Mouse (Mus musculus) hindbrain, embryonic 10.5 days (tissue): ENCODE measurements around the gene Itprid2. TPM values are rescaled to one million over a fixed set of nuclear protein-coding genes. Genes with fewer than 3 reads are reported as not detected.

Experiments used
- DNase-seq: peaks from one replicate; pipeline ENCODE4 v3.0.0-alpha.2; 2017; ENCODE audit warnings: low spot score
- H3K27ac ChIP-seq: fragments of 300-500 bp; sonication (generic); 2 replicates; pipeline ENCODE4 v1.5.1; 2016; ENCODE audit warnings: mild to moderate bottlenecking, moderate library complexity
- H3K27me3 ChIP-seq: fragments of 300-500 bp; sonication (generic); 2 replicates; pipeline ENCODE4 v1.6.1; 2016; ENCODE audit warnings: mild to moderate bottlenecking; ENCODE audit not compliant: poor library complexity, insufficient read depth, severe bottlenecking
- H3K36me3 ChIP-seq: fragments of 300-500 bp; sonication (generic); 2 replicates; pipeline ENCODE4 v1.6.1; 2016; ENCODE audit warnings: mild to moderate bottlenecking, moderate library complexity
- H3K4me1 ChIP-seq: fragments of 300-500 bp; sonication (generic); replicated peaks from 2 replicates; pipeline ENCODE4 v1.6.1; 2016; ENCODE audit warnings: mild to moderate bottlenecking
- H3K4me3 ChIP-seq: fragments of 300-500 bp; sonication (generic); 2 replicates; pipeline ENCODE4 v1.5.1; 2016; ENCODE audit warnings: mild to moderate bottlenecking, moderate library complexity
- H3K9me3 ChIP-seq: fragments of 300-500 bp; sonication (generic); 2 replicates; pipeline ENCODE4 v1.6.1; 2016; ENCODE audit warnings: mild to moderate bottlenecking, moderate library complexity
- WGBS: fragments of 180-500 bp; shearing (Covaris S2); methylation state at CpG from one replicate; pipeline ENCODE4 v1.1.7; 2016; 5-methylcytosine and 5-hydroxymethylcytosine counted together
- polyA plus RNA-seq: library from polyadenylated mRNA; unstranded; fragments of >200 nt; fragmentation: Nextera tagmentation; extraction: Ambion mirVana; gene quantifications from 2 replicates; pipeline ENCODE4 v1.2.1, GENCODE M21; 2016

Gene Itprid2
- polyA plus RNA-seq, 1 experiment from 2014 or later: 5.2 TPM

GRCm38 (mm10) chr2:79695190-79695589 lies 60.0 kb downstream of the Itprid2 start:
- H3K36me3 ChIP-seq: no peaks in the 10 kb centered on the region
- no peaks in the 10 kb centered on the region for H3K4me1 ChIP-seq
- H3K9me3 ChIP-seq: no peaks in the 10 kb centered on the region
- WGBS: 88% methylated on average over 4 of the region's 4 CpGs
- no peak overlapping the region for H3K27ac ChIP-seq
- no peak for DNase-seq
- no peaks in the 10 kb centered on the region for H3K27me3 ChIP-seq
- H3K4me3 ChIP-seq: no peak overlapping the region

DNA sequence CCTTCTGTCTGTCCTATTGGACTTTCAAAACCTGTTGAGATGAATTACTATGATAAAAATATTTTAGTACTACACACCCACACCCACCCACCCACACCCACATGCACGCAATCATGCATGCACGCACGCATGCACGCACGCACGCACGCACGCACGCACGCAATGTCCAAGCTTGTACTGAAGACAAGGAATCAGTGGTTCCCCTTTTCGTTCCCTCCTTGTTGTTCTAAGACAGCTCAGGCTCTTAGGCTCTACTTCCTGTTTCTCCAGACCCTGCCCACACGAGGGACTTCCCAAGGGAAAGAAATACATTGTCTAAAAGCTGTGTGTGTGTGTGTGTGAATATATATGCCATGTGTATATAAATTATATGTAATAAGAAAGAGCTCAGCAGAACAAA lies 60.8 kb downstream of the Itprid2 start:
- WGBS: 94% methylated on average over 12 of the region's 12 CpGs
- no peak for DNase-seq
- no peaks in the 10 kb centered on the region for H3K36me3 ChIP-seq
- no peak overlapping the region for H3K4me3 ChIP-seq
- H3K9me3 ChIP-seq: no peaks in the 10 kb centered on the region
- H3K27ac ChIP-seq: no peak overlapping the region
- no peaks in the 10 kb centered on the region for H3K27me3 ChIP-seq
- no peaks in the 10 kb centered on the region for H3K4me1 ChIP-seq

DNA sequence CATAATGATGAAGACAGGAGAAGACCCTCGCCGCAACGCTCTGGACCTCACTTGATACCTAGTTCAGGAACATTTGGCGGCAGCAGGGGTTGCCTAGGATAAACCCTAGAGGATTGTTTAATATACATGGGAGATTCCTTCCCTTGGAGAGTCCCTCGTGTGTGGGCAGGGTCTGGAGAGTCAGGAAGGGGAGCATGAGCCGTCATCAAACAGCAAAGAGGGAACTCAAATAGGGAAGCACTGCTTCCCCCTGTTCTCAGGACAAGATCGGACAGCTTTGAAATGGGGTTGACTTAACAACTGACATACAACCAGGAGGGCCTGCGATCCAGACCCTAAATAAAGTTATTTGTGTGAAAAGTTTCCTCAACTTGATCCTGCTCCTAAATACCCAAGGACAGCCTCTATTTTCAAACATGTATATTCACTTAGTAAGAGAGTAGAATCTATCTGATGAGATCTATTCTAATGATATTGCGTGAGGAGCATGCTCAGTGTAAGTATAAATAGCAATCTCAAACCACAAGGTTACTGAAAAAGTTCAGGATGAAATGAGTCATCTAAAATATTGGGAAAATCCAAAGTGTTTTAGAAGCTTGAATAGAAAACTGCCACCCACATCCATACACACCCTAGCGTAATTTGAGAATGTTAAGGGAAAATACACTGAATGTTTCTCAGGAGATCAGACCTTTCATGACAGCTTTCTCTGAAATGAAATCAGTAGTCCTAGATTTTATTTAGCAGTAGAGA lies 61.5 kb downstream of the Itprid2 start:
- Histone ChIP-seq H3K36me3 (no peaks in the 10 kb centered on the region), H3K9me3 (no peaks in the 10 kb centered on the region), H3K27ac (no peak overlapping the region), H3K4me3 (no peak overlapping the region), H3K4me1 (no peaks in the 10 kb centered on the region), H3K27me3 (no peaks in the 10 kb centered on the region)
- WGBS: 89% methylated on average over 10 of the region's 10 CpGs
- no peak for DNase-seq

GRCm38 (mm10) chr2:79698166-79698565 lies 63.0 kb downstream of the Itprid2 start:
- whole genome bisulfite sequencing: 79% methylated on average over 2 of the region's 2 CpGs
- H3K9me3 ChIP-seq: no peaks in the 10 kb centered on the region
- no peaks in the 10 kb centered on the region for H3K4me1 ChIP-seq
- H3K36me3 ChIP-seq: no peaks in the 10 kb centered on the region
- no peaks in the 10 kb centered on the region for H3K27me3 ChIP-seq
- H3K27ac ChIP-seq: no peak overlapping the region
- H3K4me3 ChIP-seq: no peak overlapping the region
- DNase-seq: no peak

DNA sequence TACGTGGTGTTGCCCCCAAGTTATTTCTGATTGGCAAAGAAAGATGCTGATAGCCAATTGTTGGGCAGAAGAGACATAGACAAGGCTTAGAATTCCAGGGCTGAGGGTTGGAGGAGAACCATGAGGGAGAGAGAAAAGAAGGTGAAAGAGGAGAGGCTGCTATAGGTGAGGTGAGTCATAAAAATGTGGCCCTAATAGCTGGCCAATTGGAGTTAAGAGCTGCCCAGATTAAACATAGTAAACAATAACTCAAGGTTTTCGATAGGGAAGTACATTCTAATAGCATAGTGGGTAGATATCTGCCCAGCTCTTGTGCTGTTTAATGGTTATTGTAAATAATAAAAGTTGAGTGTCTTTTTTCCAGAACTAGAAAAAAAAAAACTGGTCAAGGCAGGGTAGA lies 69.6 kb downstream of the Itprid2 start:
- H3K4me1 ChIP-seq: no peaks in the 10 kb centered on the region
- H3K27me3 ChIP-seq: no peaks in the 10 kb centered on the region
- 91% methylated on average over 2 of the region's 2 CpGs for whole genome bisulfite sequencing
- no peak for DNase-seq
- H3K27ac ChIP-seq: no peak overlapping the region
- H3K9me3 ChIP-seq: no peaks in the 10 kb centered on the region
- H3K4me3 ChIP-seq: no peak overlapping the region
- H3K36me3 ChIP-seq: no peaks in the 10 kb centered on the region

GRCm38 (mm10) chr2:79707575-79707974 lies 72.4 kb downstream of the Itprid2 start, which contains the start of gene Ppp1r1c:
TSS of gene Ppp1r1c (plus strand) at chr2:79707780.
- no peak within 1 kb of the TSS for H3K4me3 ChIP-seq
- no peaks in the 10 kb centered on the region for H3K27me3 ChIP-seq
- H3K36me3 ChIP-seq: no peaks in the 10 kb centered on the region
- H3K27ac ChIP-seq: no peak within 1 kb of the TSS
- no peaks in the 10 kb centered on the region for H3K4me1 ChIP-seq
- 92% methylated on average over 6 of the region's 6 CpGs for WGBS
- no peaks in the 10 kb centered on the region for H3K9me3 ChIP-seq
- DNase-seq: no peak

- no peak overlapping the region for H3K4me3 ChIP-seq
- H3K4me1 ChIP-seq: no peaks in the 10 kb centered on the region
- no peak for DNase-seq
- 89% methylated on average over 3 of the region's 3 CpGs for WGBS
- H3K27ac ChIP-seq: no peak overlapping the region
- no peaks in the 10 kb centered on the region for H3K27me3 ChIP-seq
- no peaks in the 10 kb centered on the region for H3K36me3 ChIP-seq
- H3K9me3 ChIP-seq: no peaks in the 10 kb centered on the region
Measured at GRCm38 (mm10) chr2:79713662-79714091, 78.5 kb downstream of the Itprid2 start.

GRCm38 (mm10) chr2:79714745-79715144 lies 79.6 kb downstream of the Itprid2 start:
- 88% methylated on average over 6 of the region's 6 CpGs for WGBS
- Histone ChIP-seq H3K36me3 (no peaks in the 10 kb centered on the region), H3K27me3 (no peaks in the 10 kb centered on the region), H3K4me1 (no peaks in the 10 kb centered on the region), H3K27ac (no peak overlapping the region), H3K9me3 (no peaks in the 10 kb centered on the region), H3K4me3 (no peak overlapping the region)
- DNase-seq: no peak

DNA sequence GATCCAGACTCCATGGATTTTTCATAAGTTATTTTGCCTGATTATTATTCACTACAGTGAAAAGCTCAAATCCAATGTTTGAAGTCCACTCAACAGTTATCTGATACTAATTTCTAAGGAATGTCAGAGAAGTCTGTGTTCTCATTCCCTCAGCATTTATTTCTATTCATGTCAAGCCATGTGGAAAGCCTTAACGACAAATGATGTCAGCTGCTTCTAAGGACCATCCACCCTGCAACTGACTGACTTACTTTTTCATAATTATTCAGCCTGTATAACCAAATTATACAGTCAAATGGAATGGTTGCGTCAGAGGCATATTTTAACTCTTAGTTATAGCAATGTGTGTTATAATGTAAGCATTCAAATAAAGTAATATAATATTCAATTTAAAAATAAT lies 80.8 kb downstream of the Itprid2 start:
- Histone ChIP-seq H3K27ac (no peak overlapping the region), H3K9me3 (no peaks in the 10 kb centered on the region), H3K36me3 (no peaks in the 10 kb centered on the region), H3K4me3 (no peak overlapping the region), H3K27me3 (no peaks in the 10 kb centered on the region), H3K4me1 (no peaks in the 10 kb centered on the region)
- 55% methylated on average over 2 of the region's 2 CpGs for WGBS
- DNase-seq: no peak

GRCm38 (mm10) chr2:79717846-79718245 lies 82.7 kb downstream of the Itprid2 start:
- Histone ChIP-seq H3K4me1 (no peaks in the 10 kb centered on the region), H3K4me3 (no peak overlapping the region), H3K9me3 (no peaks in the 10 kb centered on the region), H3K36me3 (no peaks in the 10 kb centered on the region), H3K27me3 (no peaks in the 10 kb centered on the region), H3K27ac (no peak overlapping the region)
- DNase-seq: no peak

DNA sequence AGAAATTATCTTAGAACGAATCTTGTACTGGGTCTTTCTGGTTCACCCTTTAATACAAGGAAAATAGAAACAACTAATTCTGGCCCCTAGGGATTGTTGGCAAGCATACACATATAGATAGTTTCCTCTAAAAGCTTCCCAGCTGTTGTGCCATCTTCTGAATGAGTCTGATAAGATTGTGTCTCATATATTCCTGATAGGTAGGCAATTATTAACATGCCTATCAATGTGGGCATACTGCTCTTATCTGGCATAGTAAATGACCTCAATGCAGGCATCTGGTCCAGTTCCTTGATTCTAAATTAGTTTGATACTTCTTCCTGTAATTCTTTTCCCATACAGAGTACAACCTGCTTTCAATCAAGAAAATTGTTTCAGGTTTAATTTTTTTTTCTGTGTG lies 87.3 kb downstream of the Itprid2 start:
- Histone ChIP-seq H3K27me3 (no peaks in the 10 kb centered on the region), H3K27ac (no peak overlapping the region), H3K36me3 (no peaks in the 10 kb centered on the region), H3K9me3 (no peaks in the 10 kb centered on the region), H3K4me1 (no peaks in the 10 kb centered on the region), H3K4me3 (no peak overlapping the region)
- DNase-seq: no peak
- WGBS: 91% methylated on average over 1 of the region's 1 CpGs
